ENCODE assay signal across 8 mouse cellular contexts in genomic region chr1:130875139-130875538, GRCm38 (mm10). TPM values are rescaled to one million over a fixed set of nuclear protein-coding genes. Genes with fewer than 3 reads are reported as not detected.
DNase-seq lines count a peak whose midpoint lies in the region; ATAC-seq lines count a peak whose summit lies in the region.

No protein-coding gene starts in this region.

- ATAC-seq in inflammation-experienced regulatory T-cells, adult 6 months = peak; percentile 30
- peak; percentile 22; the same call in 1 of the 2 replicates for ATAC-seq in neutrophil, adult 5-6 weeks (ENCODE audit: extremely low read depth, insufficient number of reproducible peaks, low FRiP score, poor library complexity, severe bottlenecking)

- intact Hi-C loops in left cerebral cortex, postnatal 14 days (cut with DNase I) = no loop called here

- DNase-seq in ovary, adult 18-20 months (ENCODE audit: low spot score) = peak; percentile 24
- DNase-seq in ovary, postnatal 36 days (ENCODE audit: low spot score) = no peak
- peak; percentile 72 for DNase-seq in adipocyte (ENCODE audit: low spot score)
- DNase-seq in embryo, embryonic 11 days = peak; percentile 71
- DNase-seq in left cerebral cortex, postnatal 14 days (ENCODE audit: low spot score in 2 of 2) = peak; percentile 58 to 64
- DNase-seq in spleen, adult 12 weeks (ENCODE audit: low spot score) = no peak

RNA-seq across cellular contexts. Expression of gene Fcmr, which starts 9.7 kb away (rescaled TPM):
- polyA plus RNA-seq in inflammation-experienced regulatory T-cells, adult 6 months (2017; shearing (Covaris generic)) = 1 to 10 TPM in 2 of 3 experiments, not detected in 1; 2.2 to 2.7 TPM
- total RNA-seq in left cerebral cortex, postnatal 14 days (2021) = under 1 TPM in 1 of 2 experiments, not detected in 1; 0.33 TPM
- 429 and 440 TPM in 2 replicates for total RNA-seq in neutrophil, adult 5-6 weeks (2017)

RNA-seq across cellular contexts. Expression of gene Il24, which starts 12.1 kb away (rescaled TPM):
- not detected for polyA plus RNA-seq in inflammation-experienced regulatory T-cells, adult 6 months (2017; shearing (Covaris generic))
- total RNA-seq in left cerebral cortex, postnatal 14 days (2021) = not detected
- not detected in 2 replicates for total RNA-seq in neutrophil, adult 5-6 weeks (2017)

RNA-seq across cellular contexts. Expression of gene Il20, which starts 36.1 kb away (rescaled TPM):
- not detected for polyA plus RNA-seq in inflammation-experienced regulatory T-cells, adult 6 months (2017; shearing (Covaris generic))
- not detected for total RNA-seq in left cerebral cortex, postnatal 14 days (2021)
- 0.74 TPM in 1 of 2 replicates, not detected in the other for total RNA-seq in neutrophil, adult 5-6 weeks (2017)

RNA-seq across cellular contexts. Expression of gene Pigr, which starts 48.7 kb away (rescaled TPM):
- under 1 TPM in 1 of 3 experiments, not detected in 2; 0.19 TPM for polyA plus RNA-seq in inflammation-experienced regulatory T-cells, adult 6 months (2017; shearing (Covaris generic))
- total RNA-seq in left cerebral cortex, postnatal 14 days (2021) = under 1 TPM; 0.08 to 0.09 TPM
- total RNA-seq in neutrophil, adult 5-6 weeks (2017) = 1.5 and 1.8 TPM in 2 replicates

Comparison
In these comparisons a context has a peak if more than half of its experiments do, and no peak if none do; other contexts are left out.
1. DNase-seq: peak in ovary, adult 18-20 months (single experiment), adipocyte (single experiment), embryo, embryonic 11 days (single experiment) and left cerebral cortex, postnatal 14 days (2 of 2); none in ovary, postnatal 36 days (single experiment) and spleen, adult 12 weeks (single experiment).
2. RNA of gene Fcmr, which starts 9.7 kb away (total RNA-seq): 429 to 440 TPM in neutrophil, adult 5-6 weeks; 0.33 TPM in left cerebral cortex, postnatal 14 days; every median in the first group is over 100 times any median in the second.